Mouse (Mus musculus): ENCODE measurements around the gene Comt.

DNA sequence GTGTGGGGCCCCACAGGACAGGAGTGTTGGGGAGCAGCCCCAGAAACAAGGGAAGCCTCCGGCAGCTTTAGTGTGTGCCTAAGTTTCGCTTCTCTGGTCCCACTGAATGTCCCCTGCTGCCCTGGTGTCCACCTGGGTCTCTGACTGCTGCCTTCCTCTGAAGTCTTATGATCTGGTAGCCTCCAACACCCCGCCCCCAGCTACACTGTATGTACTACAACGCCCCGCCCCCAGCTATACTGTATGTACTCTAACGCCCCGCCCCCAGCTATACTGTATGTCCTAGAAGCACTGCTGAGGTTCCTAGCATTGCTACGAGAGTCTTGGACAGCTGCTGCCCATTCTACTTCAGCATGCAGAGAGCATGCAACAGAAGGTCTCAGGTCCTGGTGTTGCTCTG lies 46.3 kb upstream of the Comt start:
- TF ChIP-seq CTCF (IDR thresholded peaks at IDR 0.05; ENCODE audit: low read depth) (no peak), EP300 (IDR thresholded peaks at IDR 0.05; ENCODE audit: low read depth) (no peak)

Measured in liver, embryonic 14.5 days (tissue).